Mouse (Mus musculus): ENCODE measurements at regions not wholly inside any gene's neighbourhood (a gene's known extent, or its start where the extent isn't known, plus 50 kb on each side); places are given as distances from the start of the nearest gene placed in this dataset.
"Not testable (repeated sequence)": the region's sequence is repeated elsewhere in the genome, so short reads cannot be mapped to it uniquely, and the experiment has no call there.

DNA sequence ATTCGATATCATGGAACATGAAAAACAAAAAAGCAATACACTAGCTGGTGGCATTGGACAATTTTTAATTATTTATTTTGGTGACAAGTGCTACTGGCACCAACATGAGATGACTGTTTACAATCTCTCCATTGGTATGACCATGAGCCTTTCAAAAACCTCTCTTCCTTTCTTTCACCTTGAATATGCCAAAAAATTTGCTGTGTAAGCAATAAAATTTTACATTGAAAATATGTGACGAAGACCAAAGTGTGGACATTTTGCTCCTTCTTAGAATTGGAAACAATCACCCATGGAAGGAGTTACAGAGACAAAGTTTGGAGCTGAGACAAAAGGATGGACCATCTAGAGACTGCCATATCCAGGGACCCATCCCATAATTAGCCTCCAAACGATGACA is 83.4 kb upstream of the Gm49339 start:
- not testable (repeated sequence) for DNase-seq (ENCODE audit: low read depth, low spot score)

DNA sequence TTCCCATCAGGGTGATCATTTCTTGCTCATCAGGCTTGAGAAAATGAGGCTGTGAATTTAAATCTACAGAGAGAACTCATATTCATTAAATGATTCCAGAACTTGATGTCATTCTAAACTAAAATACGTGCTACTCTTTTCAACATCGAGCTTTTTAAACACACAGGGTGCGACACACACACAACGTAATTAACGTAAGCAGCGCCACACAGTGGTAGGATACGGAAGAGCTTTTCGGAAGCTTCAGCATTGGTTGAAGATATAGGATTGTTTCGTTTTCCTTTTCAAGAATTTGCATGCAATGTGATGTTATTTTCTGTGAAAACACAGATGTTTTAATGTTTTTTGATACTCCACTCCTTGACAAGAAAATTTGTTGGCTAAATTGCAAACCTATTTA is 75.3 kb upstream of the Gm49339 start:
- peak; percentile 75 for DNase-seq (ENCODE audit: low read depth, low spot score)

DNA sequence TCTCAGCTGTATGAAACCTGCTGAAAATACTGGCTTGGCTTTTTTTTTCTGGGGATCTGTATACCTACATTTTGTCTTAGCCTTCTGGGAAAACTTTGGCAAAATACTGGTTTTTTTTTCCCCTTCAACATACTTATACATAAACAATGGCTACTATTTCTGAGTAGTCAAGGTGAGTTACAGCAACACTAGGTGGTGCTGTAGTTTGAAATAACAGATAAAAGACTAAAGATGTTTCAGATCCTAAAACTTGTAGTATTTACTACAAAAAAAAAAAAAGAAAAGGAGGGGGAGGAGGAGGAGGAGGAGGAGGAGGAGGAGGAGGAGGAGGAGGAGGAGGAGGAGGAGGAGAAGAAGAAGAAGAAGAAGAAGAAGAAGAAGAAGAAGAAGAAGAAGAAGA is 67.6 kb upstream of the Gm49339 start:
- no peak for DNase-seq (ENCODE audit: low read depth, low spot score)

DNA sequence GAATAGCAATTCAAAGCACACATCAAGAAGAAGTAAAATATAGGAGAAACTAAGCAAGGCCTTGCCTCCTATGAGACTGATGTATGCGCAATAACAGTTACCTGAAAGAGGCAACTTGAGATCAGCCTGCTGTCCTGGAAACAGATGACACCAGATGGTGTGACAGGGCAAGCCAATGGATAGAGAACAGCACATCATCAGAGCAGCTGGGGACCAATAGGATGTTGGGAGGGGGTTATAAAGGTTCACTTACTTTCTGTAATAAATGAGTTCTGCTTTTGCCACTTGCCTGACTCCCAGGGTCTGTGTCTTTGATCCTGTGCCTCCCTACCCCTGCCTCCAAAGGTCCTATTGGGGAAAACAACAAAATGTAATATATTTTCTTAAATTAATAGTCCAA is 65.9 kb upstream of the Gm49339 start:
- no peak for DNase-seq (ENCODE audit: low read depth, low spot score)

DNA sequence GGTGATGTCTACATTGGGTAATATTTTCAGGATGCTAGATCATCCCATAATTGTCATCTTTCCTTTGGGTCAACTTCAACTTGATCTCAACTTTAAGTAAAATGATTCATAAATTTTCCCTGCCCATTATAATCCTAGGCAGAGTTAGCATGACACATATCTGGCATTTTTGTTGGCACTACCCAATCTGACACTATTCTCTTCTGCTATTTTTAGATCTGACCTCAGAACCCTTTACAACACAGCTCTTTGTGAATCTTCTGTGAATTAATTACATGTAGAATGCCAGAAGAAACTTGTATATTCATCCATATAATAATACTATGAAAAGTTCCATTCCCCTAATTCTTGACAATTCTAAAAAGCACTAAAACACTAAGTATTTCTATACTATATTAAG is 63.7 kb upstream of the Gm49339 start:
- DNase-seq (ENCODE audit: low read depth, low spot score) = no peak

DNA sequence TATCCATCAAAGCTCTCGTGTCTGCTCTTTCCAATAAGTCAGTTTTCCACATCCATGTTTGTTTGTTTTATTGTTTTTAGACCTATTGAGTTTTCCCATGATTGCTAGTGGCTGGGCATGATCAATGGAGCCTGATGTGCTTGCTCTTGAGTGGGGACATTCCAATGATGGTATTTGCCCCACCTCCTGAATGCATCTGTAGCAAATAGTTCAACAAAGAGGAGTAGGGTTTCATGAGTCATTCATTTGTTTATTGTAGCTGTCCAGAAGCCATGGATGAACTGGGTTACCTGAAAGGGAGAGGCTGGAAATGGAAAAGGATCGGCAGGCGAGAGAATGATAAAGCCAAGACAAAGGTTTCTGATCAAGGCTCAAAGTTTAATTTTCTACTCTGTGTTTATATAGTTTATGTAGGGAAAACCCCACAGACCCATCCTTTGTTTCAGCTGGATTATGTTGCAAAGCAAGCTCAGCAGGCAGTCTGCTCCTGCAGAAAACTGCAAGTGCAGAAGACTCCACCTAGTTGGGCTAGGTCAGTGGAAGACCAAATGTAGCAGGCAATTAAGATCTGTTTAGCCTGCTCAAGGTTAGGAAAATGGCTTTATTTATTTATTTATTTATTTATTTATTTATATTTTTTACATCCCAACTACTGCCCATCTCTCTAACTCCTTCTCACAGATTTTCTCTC is 63.0 kb upstream of the Gm49339 start:
- no peak for DNase-seq (ENCODE audit: low read depth, low spot score)

DNA sequence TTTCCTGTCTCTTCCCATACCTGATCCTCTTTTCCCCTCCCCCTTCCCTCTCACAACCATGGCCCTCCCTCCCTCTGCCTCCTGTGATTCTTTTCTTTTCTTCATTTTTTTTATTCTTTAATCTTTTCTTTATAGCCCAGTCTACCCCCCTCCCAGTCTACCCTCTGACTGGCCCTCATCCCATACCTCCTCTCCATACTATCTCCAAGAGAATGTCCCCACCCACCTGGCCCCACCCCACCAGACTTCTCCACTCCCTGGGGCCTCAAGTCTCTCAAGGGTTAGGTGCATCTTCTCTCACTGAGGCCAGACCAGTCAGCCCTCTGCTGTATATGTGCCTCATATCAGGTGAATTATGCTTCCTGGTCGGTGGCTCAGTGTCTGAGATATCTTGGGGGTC is 61.9 kb upstream of the Gm49339 start:
- no peak for DNase-seq (ENCODE audit: low read depth, low spot score)

DNA sequence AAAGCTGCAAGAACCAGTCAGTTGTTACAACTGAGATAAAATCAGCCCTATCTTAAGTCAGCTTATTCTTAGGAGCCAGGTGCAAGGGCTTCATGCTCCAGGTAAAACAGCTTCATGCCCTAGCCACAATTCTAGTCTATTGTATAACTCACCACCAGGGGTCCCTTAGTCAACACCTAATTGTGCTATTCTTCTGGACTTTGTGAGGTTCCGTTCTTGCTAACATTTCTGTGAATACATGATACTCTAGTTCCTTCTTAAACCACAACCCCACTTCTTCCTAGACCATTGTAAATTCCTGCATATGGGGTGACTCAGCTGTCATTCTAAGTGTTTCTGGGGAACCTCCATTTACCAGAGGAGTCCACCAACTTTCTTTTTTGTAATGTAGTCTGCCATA is 57.9 kb upstream of the Gm49339 start:
- no peak for DNase-seq (ENCODE audit: low read depth, low spot score)
